Mouse (Mus musculus): ENCODE measurements around the gene Gm17387.

Gene Gm17387

DNA sequence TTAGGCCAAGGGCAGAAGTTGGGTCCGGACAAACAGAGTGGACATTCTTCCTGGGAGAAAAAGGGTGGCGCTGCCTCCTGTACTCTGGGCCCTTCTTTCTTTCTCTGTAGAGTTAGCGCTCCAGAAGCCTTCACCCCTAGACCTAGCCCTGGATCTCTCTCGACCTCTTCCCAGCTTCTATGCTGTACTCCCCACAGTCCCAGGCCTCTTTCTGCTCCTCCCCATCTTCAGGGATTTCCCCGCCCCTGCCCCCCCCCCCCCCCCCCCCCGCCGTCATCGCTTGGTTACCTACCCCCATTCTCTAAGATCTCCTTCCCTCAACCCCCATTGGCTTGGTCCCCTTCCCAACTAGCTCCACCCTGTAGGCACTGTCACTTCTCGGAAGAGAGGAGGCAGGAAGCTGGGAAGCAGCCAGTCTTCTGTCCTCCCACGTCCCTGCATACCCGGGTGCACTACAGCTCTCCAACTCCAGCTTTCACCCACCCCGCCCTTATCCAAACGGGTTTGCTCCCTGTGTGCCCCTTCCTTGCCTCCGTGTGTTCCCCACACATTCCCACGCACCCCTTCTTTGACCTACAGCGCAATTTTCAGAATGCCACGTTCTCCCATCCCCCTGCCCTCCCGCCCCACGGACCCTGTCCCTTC lies 18.8 kb downstream of the Gm17387 start:
- DNase-seq (ENCODE audit: extremely low spot score): peak; percentile 66

DNA sequence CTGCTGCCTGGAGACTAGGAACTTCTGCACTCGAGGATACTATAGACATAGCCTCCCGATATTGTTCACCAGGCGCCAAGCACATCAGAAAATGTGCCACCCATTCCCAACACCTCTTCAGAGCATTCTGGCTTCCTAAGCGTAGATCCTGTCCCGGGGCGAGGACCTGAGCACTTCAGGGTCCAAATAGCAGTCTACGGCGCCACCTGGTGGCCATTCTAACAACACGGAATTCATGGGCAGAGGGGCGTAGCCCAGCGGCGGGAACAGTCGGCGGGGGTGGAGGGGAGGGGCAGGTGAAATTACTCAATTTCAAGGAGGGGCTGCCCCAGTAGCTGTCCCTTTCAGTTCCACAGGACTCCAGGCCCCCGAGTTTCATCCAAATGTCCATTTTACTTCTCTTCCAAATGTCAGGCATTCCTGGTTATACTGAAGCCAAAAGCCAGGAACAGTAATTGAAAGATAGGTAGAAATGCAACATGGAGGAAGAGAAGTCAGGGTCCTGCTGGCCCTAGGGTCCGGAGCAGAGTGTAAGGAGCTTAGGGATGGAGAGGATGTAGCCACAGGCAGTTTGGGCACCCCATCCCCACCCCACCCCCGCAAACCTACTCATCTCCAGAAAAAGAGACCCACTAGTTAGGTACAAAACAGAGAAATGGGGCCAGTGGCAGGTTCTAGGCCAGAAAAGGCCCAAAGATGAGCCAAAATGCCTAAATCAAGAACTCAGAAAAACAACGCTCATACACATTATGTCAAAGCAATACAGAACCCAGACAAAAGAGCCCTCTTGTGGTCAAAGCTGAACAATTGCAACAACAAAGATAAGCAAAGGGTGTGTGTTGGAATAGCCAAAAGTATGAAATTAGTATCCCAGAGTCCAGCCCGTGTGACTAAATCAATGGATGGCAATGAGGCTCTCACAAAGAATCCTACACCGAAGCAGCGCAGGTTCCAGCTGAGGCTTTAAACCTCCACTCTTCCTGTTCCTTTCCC lies 19.6 kb downstream of the Gm17387 start:
- peak; percentile 89 for DNase-seq (ENCODE audit: extremely low spot score)

DNA sequence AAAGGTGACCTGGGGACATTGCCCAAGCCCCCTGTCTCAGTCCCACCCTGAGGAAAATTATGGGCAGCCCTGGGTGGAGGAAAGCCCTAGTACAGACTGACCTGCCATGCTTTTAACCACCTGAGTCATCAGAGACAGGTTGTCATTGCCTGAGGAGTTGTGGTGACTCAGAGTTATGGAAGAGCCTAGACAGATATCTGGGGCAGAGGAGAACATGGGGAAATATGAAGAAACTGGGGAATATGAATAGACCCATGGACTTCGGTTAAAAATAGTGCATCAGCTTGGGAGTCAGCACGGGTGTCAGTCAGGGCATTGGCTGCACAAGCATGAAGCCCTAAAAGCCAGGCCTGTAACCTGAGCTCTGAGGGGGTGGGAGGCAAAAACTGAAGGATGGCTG lies 20.4 kb downstream of the Gm17387 start:
- DNase-seq (ENCODE audit: extremely low spot score): no peak

DNA sequence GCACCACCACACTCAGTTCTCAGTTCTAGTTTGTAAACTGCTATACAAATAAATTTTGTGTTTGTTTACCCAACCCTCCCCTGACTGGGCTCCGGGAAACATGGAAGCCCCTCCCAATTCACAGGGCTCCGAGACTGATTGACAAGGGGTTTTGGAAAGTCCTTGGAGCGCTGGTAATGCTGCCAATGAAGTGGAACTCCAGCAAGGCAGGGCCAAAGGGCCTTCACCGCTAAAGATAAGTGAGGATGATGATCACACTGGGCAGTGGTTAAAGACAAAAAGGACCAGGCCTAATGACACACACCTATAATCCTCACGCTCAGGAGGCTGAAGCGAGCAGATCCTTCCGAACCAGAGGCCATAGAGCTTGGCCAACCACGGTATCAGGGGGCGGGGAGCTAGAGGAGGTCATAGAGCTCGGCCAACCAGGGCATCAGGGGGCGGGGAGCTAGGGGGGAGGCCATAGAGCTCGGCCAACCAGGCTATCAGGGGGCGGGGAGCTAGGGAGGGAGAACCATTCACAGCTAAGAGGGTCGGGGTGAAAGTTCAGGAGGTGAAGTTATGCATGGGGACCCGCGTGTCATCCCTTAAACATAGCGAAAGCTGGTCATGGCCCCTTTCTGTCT lies 22.2 kb downstream of the Gm17387 start:
- no peak for DNase-seq (ENCODE audit: extremely low spot score)

DNA sequence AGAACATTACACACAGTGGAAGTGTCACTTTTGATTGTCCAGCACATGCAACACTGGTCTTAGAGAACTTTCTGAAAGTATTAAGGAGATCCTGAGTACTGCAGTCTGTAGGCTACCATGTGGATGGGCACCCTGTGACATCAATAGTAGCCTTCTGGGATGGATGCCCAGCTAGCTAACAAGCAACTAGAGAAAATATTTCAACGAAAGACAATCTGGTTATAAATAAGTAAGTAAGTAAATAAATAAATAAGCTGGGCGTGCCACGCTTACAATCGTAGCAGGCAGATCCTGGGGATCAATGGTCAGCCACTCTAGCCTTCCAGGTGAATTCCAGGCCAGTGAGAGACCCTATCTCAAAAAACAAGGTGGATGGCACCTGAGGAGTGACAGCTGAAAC lies 23.1 kb downstream of the Gm17387 start:
- no peak for DNase-seq (ENCODE audit: extremely low spot score)

DNA sequence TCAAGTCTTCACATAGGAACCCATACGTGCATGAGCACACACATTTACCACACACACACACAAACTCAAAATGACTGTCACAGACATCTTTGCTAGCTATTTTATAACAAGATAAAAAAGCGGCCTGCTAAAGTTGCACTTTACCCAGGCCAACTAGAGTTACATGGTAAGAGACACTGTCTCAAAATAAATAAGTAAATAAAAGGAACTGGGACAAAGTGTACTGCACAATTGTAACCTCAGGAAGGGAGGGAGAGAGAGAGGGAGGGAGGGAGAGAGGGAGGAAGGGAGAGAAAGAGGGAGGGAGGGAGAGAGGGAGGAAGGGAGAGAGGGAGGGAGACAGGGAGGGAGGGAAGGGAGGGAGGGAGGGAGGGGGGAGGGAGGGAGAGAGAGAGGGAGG lies 23.5 kb downstream of the Gm17387 start:
- DNase-seq (ENCODE audit: extremely low spot score): no peak

DNA sequence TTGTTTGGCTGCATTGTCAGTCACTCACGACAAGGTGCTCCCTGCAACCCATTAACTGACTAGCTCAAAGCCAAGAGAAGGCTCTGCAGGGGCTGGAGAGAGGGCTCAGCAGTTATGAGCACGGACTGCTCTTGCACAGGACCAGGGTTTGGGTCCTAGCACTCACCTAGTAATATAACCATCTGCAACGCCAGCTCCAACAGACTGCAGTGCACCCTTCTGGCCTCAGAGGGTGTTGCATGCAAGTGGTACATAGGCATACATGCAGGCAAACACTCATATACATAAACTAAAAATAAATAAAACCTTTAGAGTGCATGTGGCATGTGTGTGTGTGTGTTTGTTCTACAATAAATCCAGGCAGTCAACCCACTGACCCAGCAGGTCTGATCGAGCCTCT lies 26.9 kb downstream of the Gm17387 start:
- DNase-seq (ENCODE audit: extremely low spot score): no peak

DNA sequence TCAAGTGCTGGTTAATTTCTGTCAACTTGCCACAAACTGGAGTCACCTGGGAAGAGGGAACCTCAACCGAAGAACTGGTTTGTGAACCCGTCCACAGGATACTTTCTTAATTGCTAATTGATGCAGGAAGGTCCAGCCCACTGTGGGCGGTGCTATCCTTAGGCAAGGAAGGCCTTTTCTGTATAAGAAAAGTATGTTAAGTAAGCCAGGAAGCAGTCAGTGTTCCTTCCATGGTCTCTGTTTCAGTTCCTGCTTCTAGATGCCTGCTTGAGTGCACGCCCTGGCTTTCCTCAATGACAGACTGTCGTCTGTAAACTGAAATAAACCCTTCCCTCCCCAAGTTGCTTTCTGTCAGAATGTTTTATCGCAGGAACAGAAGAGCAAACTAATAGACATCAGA lies 28.0 kb downstream of the Gm17387 start:
- DNase-seq (ENCODE audit: extremely low spot score): no peak

DNA sequence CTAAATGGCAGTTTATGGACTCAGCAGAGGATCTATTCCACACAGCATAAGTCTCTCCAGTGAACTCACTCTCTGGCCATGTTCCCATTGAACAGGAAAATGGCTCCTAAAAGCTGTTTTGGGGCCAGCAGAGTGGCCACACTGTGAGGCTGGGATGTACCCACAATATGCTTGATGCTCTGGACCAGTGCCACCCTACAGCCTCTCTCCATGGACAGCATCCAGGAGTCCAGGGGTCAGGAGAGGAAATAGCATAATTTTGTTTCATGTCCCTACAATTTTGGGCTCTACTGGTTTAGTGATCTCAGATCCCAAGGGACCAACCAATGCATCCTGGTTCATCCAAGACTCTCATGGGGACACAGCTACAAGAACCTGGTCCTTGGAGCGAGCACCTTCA lies 28.6 kb downstream of the Gm17387 start:
- DNase-seq (ENCODE audit: extremely low spot score): no peak

DNA sequence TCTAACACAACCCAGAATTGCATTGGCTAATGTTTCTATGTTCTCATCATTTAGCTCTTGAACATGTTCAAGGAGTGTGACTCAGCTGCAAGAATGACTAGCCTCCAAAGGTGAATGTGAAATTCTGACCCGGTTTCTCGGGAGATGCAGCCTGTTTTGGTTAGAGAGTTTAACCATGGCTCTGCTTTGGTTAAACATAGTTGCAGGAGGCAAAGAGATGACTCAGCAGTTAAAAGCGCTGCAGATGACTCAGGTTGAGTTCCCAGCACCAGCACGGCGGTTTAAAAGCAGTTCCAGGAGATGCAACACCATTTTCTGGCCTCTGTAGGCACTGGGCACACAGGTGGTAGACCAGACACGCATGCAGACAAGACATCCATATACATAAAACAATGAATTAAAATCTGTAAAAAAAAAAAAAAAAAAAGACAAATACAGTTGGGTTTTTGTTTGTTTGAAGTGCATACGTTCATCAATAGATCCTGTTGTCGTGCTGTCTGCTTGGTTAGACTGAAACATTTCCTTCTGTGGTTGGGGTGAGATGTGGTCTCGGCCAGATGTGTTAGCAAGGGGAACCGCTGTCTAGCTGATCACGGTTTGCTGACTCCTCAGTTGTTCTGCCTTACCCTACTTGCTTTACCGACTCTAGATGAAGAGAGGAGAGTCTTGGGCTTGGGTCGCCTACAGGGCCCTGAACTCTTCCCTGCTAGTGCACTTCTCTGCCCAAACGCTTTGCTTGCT lies 29.8 kb downstream of the Gm17387 start:
- no peak for DNase-seq (ENCODE audit: extremely low spot score)

DNA sequence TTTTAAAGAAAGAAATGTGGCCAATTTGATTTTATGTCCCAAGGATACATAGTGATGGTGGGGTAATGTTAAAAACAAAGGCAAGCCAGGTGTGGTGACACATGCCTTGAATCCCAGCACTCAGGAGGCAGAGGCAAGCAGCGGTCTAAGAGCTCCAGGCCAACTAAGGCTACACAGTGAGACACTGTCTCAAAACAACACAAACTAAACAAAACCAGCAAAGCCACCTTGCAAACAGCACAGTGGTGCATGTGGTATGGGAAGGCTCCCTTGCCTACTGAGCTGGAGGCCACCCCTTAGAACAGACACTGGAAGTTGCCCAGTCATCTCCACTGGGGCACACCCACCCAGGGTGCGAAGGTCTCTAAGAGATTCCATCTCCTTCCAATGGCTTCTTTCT lies 31.0 kb downstream of the Gm17387 start:
- no peak for DNase-seq (ENCODE audit: extremely low spot score)

DNA sequence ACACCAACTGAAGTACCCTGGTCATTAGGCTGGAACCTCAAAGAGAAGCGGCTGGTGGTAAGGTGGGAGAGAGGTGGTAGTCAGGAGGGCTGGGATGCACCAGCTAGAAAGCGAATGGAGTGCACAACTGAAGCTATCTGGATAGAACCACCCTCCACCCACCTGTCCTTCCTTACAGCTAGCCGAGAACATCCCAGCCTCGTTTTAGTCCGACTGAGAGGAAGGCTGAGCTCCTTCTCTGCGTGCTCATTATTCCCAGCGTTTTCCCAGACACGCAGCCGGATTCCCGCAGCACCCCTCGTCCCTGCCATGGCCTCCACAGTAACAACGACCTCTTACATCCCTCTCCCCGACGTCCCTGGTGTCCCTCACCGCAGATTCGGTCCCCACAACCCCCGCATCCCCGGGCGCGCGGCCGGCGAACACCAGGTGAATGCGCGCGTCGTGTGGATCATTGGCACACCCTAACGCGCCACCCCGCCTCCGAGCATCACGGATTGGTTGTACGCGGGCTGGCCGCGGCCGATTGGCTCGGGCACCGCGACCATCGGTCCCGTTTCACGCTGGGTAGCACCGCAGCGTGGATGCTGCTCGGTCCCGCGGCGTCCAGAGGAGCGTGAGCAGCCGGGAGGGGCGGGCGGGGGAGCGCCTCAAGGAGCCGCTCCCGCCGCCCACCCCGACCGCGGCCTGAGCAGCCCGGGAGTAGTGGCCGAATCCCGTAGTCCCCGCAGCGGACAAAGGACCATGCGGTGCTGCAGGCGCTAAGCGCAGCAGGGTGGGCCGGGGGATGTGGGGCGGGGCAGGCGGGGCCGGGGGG lies 31.7 kb downstream of the Gm17387 start, which contains the start of gene B4galnt4:
Gene B4galnt4 (plus strand): TSS at position 679 of the 817 bp plus-strand sequence.
- peak; percentile 86 for DNase-seq (ENCODE audit: extremely low spot score)

DNA sequence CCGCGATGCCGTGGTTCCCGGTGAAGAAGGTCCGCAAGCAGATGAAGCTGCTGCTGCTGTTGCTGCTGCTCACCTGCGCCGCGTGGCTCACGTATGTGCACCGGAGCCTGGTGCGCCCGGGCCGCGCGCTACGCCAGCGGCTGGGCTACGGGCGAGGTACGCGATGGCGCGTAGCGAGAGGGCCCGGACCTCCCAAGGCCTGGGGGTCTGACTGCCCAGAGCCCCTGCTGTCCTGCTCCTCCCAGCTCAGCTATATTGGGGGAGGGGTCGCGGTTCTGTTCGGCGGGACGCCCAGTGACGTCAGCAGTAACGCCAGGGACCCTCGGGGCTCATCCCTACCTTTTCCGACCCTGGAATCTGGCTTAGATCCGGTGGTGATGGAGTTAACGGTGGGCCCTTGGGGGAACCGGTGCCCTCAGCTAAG lies 32.4 kb downstream of the Gm17387 start:
- DNase-seq (ENCODE audit: extremely low spot score): peak; percentile 63

DNA sequence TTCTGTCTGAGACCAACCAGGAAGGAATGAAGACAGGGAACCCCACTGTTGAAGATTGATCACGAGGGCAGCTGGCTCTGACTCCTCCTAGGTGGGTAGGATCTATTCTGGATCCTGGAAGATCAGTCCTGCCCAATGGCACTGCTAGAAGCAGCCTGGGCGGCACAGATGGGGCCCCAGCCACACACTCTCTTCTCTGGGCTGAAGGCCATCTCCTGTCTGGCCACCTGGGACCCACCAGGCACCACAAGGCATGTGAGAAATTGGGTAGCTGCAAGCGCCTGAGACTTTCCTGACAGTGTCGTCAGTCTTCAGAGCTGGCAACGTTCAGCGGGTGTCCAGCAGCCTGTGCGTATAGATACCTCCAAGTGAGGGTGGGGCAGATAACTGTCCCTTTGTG lies 33.6 kb downstream of the Gm17387 start:
- DNase-seq (ENCODE audit: extremely low spot score): no peak

DNA sequence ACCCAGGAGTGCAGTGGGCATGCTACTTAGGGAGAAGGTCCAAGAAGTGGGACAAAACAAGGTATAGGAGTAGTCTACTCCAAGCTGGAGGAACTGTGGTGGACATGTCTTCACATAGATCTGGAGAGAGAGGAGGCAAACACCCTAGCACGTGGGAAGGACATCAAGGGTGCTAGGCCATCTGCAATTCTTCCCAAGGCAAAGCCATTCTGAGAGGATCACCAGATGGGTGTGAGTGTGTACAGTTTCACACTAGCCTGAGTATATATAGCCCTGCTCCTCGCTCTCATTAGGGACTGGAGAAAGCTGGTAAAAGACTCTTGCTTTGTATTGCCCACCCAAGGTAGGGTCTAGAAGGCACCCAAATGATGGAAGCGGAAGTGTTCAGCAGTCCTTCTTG lies 34.4 kb downstream of the Gm17387 start:
- no peak for DNase-seq (ENCODE audit: extremely low spot score)

DNA sequence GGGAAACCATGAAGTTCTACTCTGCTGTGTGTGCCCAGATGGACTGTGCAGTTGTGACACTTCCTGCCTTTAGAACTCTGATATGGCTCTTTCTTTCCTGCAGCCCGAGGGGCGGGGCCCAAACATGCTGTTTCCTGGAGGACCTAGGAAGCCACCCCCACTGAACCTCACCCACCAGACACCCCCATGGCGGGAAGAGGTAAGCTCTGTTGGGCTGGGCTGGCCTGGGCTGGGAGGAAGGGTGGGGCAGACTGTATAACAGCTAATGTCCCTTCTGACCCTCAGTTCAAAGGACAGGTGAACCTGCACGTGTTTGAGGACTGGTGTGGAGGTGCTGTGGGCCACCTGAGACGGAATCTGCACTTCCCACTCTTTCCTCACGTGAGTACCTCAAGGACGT lies 35.2 kb downstream of the Gm17387 start:
- DNase-seq (ENCODE audit: extremely low spot score): no peak

DNA sequence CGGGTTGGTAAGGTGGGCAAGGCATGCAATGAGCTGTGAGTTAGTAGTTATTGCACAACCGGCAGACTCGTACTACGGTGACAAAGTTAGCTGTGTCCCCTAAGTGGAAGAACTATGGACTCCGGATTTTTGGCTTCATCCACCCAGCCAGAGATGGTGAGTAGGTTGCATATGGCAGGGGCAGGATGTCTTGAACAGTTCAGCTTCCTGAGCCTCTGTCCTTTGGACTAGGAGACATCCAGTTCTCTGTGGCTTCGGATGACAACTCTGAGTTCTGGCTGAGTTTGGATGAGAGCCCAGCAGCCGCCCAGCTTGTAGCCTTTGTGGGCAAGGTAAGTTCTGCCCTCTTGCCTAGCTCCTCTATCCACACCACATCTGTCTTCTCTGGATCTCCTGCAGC lies 35.6 kb downstream of the Gm17387 start:
- DNase-seq (ENCODE audit: extremely low spot score): no peak

DNA sequence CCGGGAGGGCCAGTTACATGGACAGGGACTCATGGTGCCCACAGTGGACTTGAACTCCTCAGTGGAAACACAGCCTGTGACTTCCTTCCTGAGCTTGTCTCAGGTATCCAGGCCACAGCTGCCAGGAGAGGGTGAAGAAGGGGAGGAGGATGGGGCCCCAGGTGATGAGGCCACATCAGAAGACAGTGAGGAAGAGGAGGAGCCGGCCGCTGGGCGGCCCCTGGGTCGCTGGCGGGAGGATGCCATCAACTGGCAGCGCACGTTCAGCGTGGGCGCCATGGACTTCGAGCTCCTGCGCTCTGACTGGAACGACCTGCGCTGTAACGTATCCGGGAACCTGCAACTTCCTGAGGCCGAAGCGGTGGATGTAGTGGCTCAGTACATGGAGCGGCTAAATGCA lies 39.4 kb downstream of the Gm17387 start:
- DNase-seq (ENCODE audit: extremely low spot score): no peak

DNA sequence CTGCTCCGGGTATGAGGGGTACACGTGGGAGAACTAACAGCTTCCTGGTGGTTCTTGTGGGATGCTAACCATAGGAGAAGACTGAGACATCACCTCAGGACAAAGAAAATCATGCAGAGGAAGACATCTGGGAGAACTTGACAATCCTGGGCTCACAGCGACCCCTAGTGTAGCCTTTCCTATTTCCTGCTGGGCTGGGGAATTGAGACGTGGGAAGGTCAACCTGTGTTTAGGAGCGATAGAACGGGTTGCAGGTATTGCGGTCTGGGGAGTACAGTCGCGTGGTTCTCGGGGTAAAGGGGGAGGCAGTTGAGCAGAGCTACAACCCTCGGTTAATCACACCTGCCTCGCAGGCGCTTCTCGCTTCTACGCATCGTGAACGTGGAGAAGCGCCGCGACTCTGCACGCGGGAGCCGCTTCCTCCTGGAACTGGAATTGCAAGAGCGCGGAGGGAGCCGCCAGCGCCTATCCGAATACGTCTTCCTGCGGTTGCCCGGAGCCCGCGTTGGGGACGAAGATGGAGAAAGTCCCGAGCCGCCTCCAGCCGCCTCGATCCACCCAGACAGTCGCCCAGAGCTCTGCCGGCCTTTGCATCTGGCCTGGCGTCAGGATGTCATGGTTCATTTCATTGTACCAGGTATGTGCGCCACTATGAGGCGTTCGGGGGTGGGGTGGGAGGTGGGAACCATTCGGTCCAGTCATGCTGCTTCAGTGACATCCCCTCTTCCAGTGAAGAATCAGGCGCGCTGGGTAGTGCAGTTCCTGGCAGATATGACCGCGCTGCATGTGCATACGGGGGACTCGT lies 41.3 kb downstream of the Gm17387 start:
- DNase-seq (ENCODE audit: extremely low spot score): peak; percentile 87

Data from embryo, embryonic 9.5 days (tissue).